Mouse (Mus musculus) CH12.LX (cell line): ENCODE results near the gene Ndufs2. TPM values are rescaled to one million over a fixed set of nuclear protein-coding genes. Genes with fewer than 3 reads are reported as not detected.

ENCODE experiments used
- DNase-seq: peaks from one replicate; pipeline ENCODE4 v3.0.0-alpha.2; 2013; ENCODE audit errors: extremely low read depth
- H3K27ac ChIP-seq: 2 replicates; pipeline ENCODE4 v1.5.1; 2012; ENCODE audit warnings: low read depth, mild to moderate bottlenecking, control low read depth, moderate library complexity; ENCODE audit not compliant: insufficient read depth
- H3K27me3 ChIP-seq: replicated peaks from 2 replicates; pipeline ENCODE3; 2012; ENCODE audit warnings: inconsistent platforms
- H3K36me3 ChIP-seq, 2 experiments: replicated peaks in 1 of 2; 2 replicates each; pipeline versions ENCODE3 to v1.6.1; 2012; ENCODE audit warnings: inconsistent platforms in 1 of 2, low read length in 1 of 2, mild to moderate bottlenecking in 1 of 2, mixed read lengths in 1 of 2, moderate library complexity in 1 of 2; ENCODE audit not compliant: control insufficient read depth in 1 of 2, insufficient read depth in 1 of 2
- H3K4me1 ChIP-seq, 2 experiments: 2 replicates each; pipeline ENCODE4 v1.6.1; 2012; ENCODE audit warnings: inconsistent platforms in 1 of 2, moderate library complexity in 1 of 2; ENCODE audit not compliant: insufficient read depth in 2 of 2, control insufficient read depth in 1 of 2
- H3K4me2 ChIP-seq: 2 replicates; pipeline ENCODE4 v1.6.1; 2012; ENCODE audit warnings: low read depth, mild to moderate bottlenecking, control low read depth; ENCODE audit not compliant: poor library complexity, insufficient read depth, severe bottlenecking
- H3K4me3 ChIP-seq, 3 experiments: fragments of 150-350 bp in 1 of 3; sonication (generic) in 1 of 3; replicated peaks in 1 of 3; 2 replicates each; pipeline versions ENCODE3 to v1.5.1; 2011 to 2012; ENCODE audit warnings: low read depth in 2 of 3, low read length in 2 of 3, mild to moderate bottlenecking in 2 of 3, moderate library complexity in 2 of 3, control low read depth in 1 of 3, improper control_type of control experiment in 1 of 3, inconsistent platforms in 1 of 3, mixed read lengths in 1 of 3; ENCODE audit not compliant: poor library complexity in 1 of 3
- H3K79me2 ChIP-seq: replicated peaks from 2 replicates; pipeline ENCODE4 v1.6.1; 2012; ENCODE audit warnings: mild to moderate bottlenecking, moderate library complexity; ENCODE audit not compliant: control insufficient read depth, poor library complexity, insufficient read depth, severe bottlenecking; ENCODE audit errors: extremely low read depth
- H3K9ac ChIP-seq: 2 replicates; pipeline ENCODE4 v1.6.1; 2012; ENCODE audit warnings: low read depth, mild to moderate bottlenecking, control low read depth, moderate library complexity; ENCODE audit not compliant: insufficient read depth
- H3K9me3 ChIP-seq: replicated peaks from 2 replicates; pipeline ENCODE3; 2012; ENCODE audit warnings: low read length, inconsistent platforms, mixed read lengths
- BHLHE40 ChIP-seq: IDR thresholded peaks from 2 replicates; pipeline ENCODE4 v1.6.1; 2011; ENCODE audit warnings: mild to moderate bottlenecking, low read depth, low read length, improper control_type of control experiment
- CHD2 ChIP-seq: IDR thresholded peaks from 2 replicates; pipeline ENCODE4 v1.6.1; 2011; ENCODE audit warnings: low read length, improper control_type of control experiment
- E2F4 ChIP-seq: IDR thresholded peaks from 2 replicates; pipeline ENCODE4 v1.6.1; 2011; ENCODE audit warnings: low read depth, low read length, improper control_type of control experiment; ENCODE audit not compliant: insufficient replicate concordance
- EP300 ChIP-seq: IDR thresholded peaks from 2 replicates; pipeline ENCODE4 v1.6.1; 2011; ENCODE audit warnings: low read length, improper control_type of control experiment
- ETS1 ChIP-seq: conservative IDR thresholded peaks from 2 replicates; pipeline ENCODE4 v1.6.1; 2012; ENCODE audit warnings: low read depth, mild to moderate bottlenecking, inconsistent platforms, low read length, improper control_type of control experiment, moderate library complexity
- HCFC1 ChIP-seq: IDR thresholded peaks from 2 replicates; pipeline ENCODE4 v1.6.1; 2012; ENCODE audit warnings: low read depth, mild to moderate bottlenecking, inconsistent platforms, low read length, improper control_type of control experiment
- JUND ChIP-seq: conservative IDR thresholded peaks from 2 replicates; pipeline ENCODE4 v1.6.1; 2011; ENCODE audit warnings: low read depth, low read length, improper control_type of control experiment
- KAT2A ChIP-seq: IDR thresholded peaks from 2 replicates; pipeline ENCODE4 v1.6.1; 2012; ENCODE audit warnings: low read length, improper control_type of control experiment, inconsistent platforms; ENCODE audit not compliant: insufficient replicate concordance
- MAFK ChIP-seq: IDR thresholded peaks from 2 replicates; pipeline ENCODE4 v1.6.1; 2011; ENCODE audit warnings: low read length, improper control_type of control experiment; ENCODE audit not compliant: insufficient replicate concordance
- MAZ ChIP-seq: IDR thresholded peaks from 2 replicates; pipeline ENCODE4 v1.6.1; 2012; ENCODE audit warnings: low read depth, mild to moderate bottlenecking, inconsistent platforms, low read length, improper control_type of control experiment, moderate library complexity
- MEF2A ChIP-seq: IDR thresholded peaks from 2 replicates; pipeline ENCODE4 v1.6.1; 2014; ENCODE audit warnings: low read depth, mild to moderate bottlenecking, inconsistent platforms, low read length, improper control_type of control experiment, borderline replicate concordance
- MXI1 ChIP-seq: IDR thresholded peaks from 2 replicates; pipeline ENCODE4 v1.6.1; 2011; ENCODE audit warnings: mild to moderate bottlenecking, low read depth, low read length, improper control_type of control experiment
- NRF1 ChIP-seq: IDR thresholded peaks from 2 replicates; pipeline ENCODE4 v1.6.1; 2014; ENCODE audit warnings: low read depth, mild to moderate bottlenecking, inconsistent platforms, low read length, improper control_type of control experiment, moderate library complexity
- POLR2A ChIP-seq: IDR thresholded peaks from 2 replicates; pipeline ENCODE4 v1.6.1; 2011; ENCODE audit warnings: low read depth, mild to moderate bottlenecking, improper control_type of control experiment, low read length
- POLR2AphosphoS2 ChIP-seq: IDR thresholded peaks from 2 replicates; pipeline ENCODE4 v1.6.1; 2011; ENCODE audit warnings: low read depth, low read length, improper control_type of control experiment
- SIN3A ChIP-seq: IDR thresholded peaks from 2 replicates; pipeline ENCODE4 v1.6.1; 2012; ENCODE audit warnings: low read length, improper control_type of control experiment, inconsistent platforms
- TBP ChIP-seq: conservative IDR thresholded peaks from 2 replicates; pipeline ENCODE4 v1.6.1; 2011; ENCODE audit warnings: low read depth, low read length, improper control_type of control experiment
- UBTF ChIP-seq: IDR thresholded peaks from 2 replicates; pipeline ENCODE4 v1.6.1; 2012; ENCODE audit warnings: low read depth, mild to moderate bottlenecking, inconsistent platforms, low read length, improper control_type of control experiment, moderate library complexity
- ZNF384 ChIP-seq: IDR thresholded peaks from 2 replicates; pipeline ENCODE4 v1.6.1; 2012; ENCODE audit warnings: low read depth, low read length, improper control_type of control experiment, inconsistent platforms
- dilution Hi-C: fragments of 300-500 bp; cut with MboI; formaldehyde crosslinking; loops from 2 replicates; pipeline ENCODE4 v1.14.3; 2020; ENCODE audit warnings: low sequenced_read_pairs; ENCODE audit not compliant: extremely low pct_unique_long_range_greater_than_20kb, extremely low pct_ligation_motif_present
- in situ Hi-C: fragments of 300-500 bp; cut with MboI; formaldehyde crosslinking; loops from 3 replicates; pipeline ENCODE4 v1.14.3; 2019; ENCODE audit warnings: low sequenced_read_pairs, low pct_ligation_motif_present, low pct_unique_long_range_greater_than_20kb, mixed read lengths
- polyA plus RNA-seq: library from polyadenylated mRNA; unstranded; fragments of >175 nt; gene quantifications from 2 replicates; pipeline ENCODE4 v1.2.1, GENCODE M21; 2012; ENCODE audit warnings: low read depth; ENCODE audit not compliant: insufficient read length
- total RNA-seq, 2 experiments: library from RNA; depleted of rRNA; stranded (reverse); fragments of 300-350 nt in 1 of 2; fragments of >200 nt in 1 of 2; gene quantifications; 2 replicates each; pipeline ENCODE4 v1.2.3; 2012 to 2014

The Ndufs2 gene
- total and polyA plus RNA-seq, 3 experiments = 242 to 265 (median 242) TPM

GRCm38 (mm10) chr1:171195046-171195822 is 56.0 kb downstream of the Ndufs2 start:
- Histone ChIP-seq H3K4me3 (no peak overlapping the region), H3K27me3 (peaks cover 34% of the 10 kb centered on the region), H3K9me3 (no peaks in the 10 kb centered on the region), H3K27ac (no peak overlapping the region), H3K36me3 (no peaks in the 10 kb centered on the region), H3K79me2 (no peaks in the 10 kb centered on the region), H3K9ac (no peak overlapping the region), H3K4me2 (0 out of 2 replicates have a peak overlapping the region, but pooled peaks have one; percentile 48), H3K4me1 (no peaks in the 10 kb centered on the region)
- DNase-seq = no peak
- TF ChIP-seq SIN3A = no peak
- TF ChIP-seq MEF2A = no peak
- no peak for TF ChIP-seq E2F4
- no peak for TF ChIP-seq UBTF
- no peak for TF ChIP-seq POLR2AphosphoS2
- TF ChIP-seq TBP = no peak
- TF ChIP-seq POLR2A = no peak
- TF ChIP-seq MAFK = no peak
- no peak for TF ChIP-seq EP300
- TF ChIP-seq NRF1 = no peak
- in situ Hi-C loops (no loop called here), dilution Hi-C loops (no loop called here)

- no peaks in the 10 kb centered on the region for H3K9me3 ChIP-seq
- peaks cover 30% of the 10 kb centered on the region for H3K27me3 ChIP-seq
- dilution Hi-C loops = no loop called here
- H3K9ac ChIP-seq = no peak overlapping the region
- in situ Hi-C loops = no loop called here
- H3K36me3 ChIP-seq = no peaks in the 10 kb centered on the region
- H3K27ac ChIP-seq = no peak overlapping the region
- H3K4me1 ChIP-seq = no peaks in the 10 kb centered on the region
- no peak overlapping the region for H3K4me3 ChIP-seq
- no peaks in the 10 kb centered on the region for H3K79me2 ChIP-seq
- no peak overlapping the region for H3K4me2 ChIP-seq
- TF ChIP-seq JUND = no peak
- no peak for TF ChIP-seq HCFC1
- TF ChIP-seq MXI1 = no peak
- no peak for TF ChIP-seq ETS1
- TF ChIP-seq MAZ = no peak
- no peak for TF ChIP-seq BHLHE40
- TF ChIP-seq CHD2 = no peak
- TF ChIP-seq SIN3A = no peak
- no peak for TF ChIP-seq NRF1
- TF ChIP-seq KAT2A = no peak
- no peak for TF ChIP-seq ZNF384
- no peak for TF ChIP-seq POLR2AphosphoS2
- no peak for TF ChIP-seq MAFK
- no peak for TF ChIP-seq E2F4
- DNase-seq = no peak
These were observed 57.0 kb downstream of the Ndufs2 start for GRCm38 (mm10) chr1:171193911-171194830.
